Mouse (Mus musculus) G1E-ER4 (cell line): ENCODE results near the gene Rad9a. TPM values are rescaled to one million over a fixed set of nuclear protein-coding genes. Genes with fewer than 3 reads are reported as not detected.

Experiments
- GATA1 ChIP-seq: IDR thresholded peaks from one replicate; pipeline ENCODE4 v1.8.0; 2012; ENCODE audit warnings: low read length, inconsistent platforms
- polyA plus RNA-seq: library from polyadenylated mRNA; stranded (reverse); fragments of >175 nt; gene quantifications from 2 replicates; pipeline ENCODE4 v1.2.3, GENCODE M21; 2012

Gene Rad9a
- polyA plus RNA-seq, 1 experiment = 28.7 TPM

DNA sequence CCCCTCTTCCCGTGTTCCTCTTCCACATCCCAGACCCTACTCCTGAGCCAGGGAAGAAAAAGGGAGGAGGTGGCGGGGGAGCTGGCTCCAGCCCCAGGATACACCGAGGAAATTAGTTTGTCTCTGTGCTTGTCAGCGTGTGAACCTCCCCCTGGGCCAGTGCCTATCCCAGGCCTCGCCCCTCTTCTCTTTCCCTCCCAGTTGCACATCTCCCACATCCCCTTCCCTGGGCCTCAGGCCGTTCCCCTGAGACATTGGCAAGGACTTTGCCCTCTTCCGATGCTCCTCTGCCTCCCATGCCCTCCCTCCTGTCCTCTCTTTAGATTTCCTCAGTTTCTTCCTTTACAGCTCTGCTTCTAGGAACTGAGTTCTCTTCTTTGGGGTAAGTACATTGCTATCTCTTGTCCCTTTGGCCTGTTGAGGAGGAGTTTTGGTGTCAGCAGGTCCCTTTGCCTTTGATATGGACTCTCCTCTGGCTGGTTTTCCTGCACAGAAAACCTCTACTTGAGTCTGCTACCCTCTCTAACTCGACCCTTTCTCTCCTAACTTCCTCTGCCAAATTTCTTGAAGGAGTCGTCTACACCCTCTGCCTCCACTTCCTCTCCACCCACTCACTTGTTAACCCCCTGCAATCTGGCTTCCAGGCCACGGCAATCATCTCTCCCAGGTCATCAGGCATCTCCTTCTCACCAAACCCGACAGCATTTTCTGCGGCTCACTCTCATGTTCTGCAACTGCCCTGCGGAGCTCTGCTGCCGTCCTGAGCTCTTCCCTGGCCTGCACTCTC is 19.7 kb upstream of the Rad9a start:
- no peak for TF ChIP-seq GATA1

GRCm38 (mm10) chr19:4220416-4220815 is 19.0 kb upstream of the Rad9a start:
- no peak for TF ChIP-seq GATA1

DNA sequence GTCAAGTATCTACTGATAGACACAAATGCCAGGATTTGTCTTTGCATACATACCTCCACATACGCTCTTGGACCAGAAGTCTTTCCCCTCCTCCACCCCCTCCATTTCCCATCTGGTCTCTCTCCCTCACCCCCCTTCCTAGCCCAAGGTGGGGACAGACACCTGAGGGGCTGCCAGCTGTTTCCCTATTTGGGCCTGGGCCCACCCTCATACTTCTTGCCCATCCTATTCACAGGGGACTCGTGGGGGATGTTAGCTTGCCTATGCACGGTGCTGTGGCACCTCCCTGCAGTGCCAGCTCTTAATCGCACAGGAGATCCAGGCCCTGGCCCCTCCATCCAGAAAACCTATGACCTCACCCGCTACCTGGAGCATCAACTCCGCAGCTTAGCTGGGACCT is 18.5 kb upstream of the Rad9a start:
- no peak for TF ChIP-seq GATA1

GRCm38 (mm10) chr19:4218784-4219183 is 17.3 kb upstream of the Rad9a start:
- TF ChIP-seq GATA1 = no peak

- TF ChIP-seq GATA1 = no peak
Observed at GRCm38 (mm10) chr19:4218293-4218692, 16.8 kb upstream of the Rad9a start.

- no peak for TF ChIP-seq GATA1
Observed at GRCm38 (mm10) chr19:4217855-4218254, 16.4 kb upstream of the Rad9a start.

- no peak for TF ChIP-seq GATA1
Observed at GRCm38 (mm10) chr19:4217140-4217539, 15.7 kb upstream of the Rad9a start.

DNA sequence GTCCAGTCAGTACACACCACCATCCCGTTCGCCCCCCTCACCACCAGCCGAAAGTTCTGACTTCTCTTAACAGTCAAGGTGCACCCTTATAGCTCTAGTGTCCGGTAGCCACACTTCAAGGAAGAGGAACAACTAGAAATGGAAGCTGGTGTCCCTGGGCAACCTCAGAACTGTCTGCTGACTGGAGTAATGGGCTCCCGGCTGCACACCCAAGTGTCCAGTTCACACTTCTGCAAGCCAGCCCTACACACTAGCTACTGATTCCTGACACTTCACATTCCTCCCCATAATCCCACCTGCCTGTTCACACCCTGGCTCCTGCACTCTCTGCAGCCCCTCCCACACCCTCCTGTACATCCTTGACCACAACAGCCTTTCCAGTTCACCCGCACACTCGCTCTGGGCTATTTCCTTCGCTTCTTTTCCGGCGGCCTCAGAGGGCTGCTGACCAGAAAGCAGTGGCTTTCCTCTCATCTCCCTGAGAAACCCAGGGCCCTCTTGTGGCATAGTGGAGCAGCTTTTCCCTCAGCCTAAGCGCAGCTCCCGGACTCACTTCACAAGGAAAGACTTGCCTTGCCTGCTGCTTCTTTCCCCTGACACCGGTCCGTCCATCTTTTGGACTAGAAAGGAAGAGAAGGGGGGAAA is 14.7 kb upstream of the Rad9a start:
- TF ChIP-seq GATA1 = no peak

DNA sequence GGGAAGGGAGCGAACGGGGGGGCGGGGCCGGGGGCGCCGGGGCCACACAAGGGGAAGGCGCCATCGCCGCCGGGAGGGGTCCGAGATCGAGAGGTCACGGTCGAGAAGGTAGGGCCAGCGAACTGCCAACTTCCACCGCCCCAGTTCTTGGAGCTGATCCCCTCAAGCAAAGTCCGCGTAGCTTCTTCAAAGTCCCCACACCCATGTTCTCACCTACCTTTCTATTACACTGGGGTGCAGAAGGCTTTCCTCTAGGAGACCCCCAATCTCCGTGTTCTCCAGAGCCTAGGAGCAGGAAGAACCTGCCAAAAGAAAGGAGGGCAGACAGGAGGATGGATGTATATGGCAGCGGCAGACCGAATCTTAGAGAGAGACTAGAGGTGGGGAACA is 14.0 kb upstream of the Rad9a start:
- TF ChIP-seq GATA1 = no peak

DNA sequence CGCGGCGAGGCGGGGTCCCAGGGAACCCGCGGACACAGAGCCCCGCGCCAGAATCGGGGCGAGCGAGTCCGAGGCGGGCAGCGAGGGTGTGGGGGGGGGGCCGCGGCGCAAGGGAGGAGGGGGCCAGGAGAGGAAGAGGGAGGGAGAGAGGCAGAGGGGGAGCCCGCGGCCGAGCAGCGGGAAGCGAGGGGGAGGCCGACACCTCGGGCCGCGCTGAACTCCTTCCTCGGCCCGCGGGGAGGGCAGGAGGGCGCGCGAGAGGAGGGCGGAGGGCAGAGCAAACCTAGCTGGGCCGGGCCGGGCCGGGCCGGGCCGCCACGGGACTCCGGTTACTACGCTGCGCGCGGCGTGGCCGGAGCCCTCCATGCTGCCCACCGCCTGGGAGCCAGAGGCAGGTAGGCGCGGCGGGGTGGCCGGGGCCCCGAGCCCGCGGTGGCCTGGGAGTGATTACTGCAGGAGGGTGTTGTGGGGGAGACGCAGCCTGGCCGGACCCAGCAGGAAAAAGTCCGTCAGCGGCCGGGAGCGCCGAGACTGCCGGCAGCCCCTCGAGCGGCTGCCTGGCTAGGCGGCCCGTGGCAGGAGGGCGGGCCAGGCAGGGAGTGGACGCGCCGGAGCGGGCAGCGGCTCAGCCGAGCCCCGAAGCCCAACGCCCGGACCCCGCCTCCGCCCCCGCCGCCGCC is 13.4 kb upstream of the Rad9a start:
- no peak for TF ChIP-seq GATA1

- TF ChIP-seq GATA1 = no peak
Observed at GRCm38 (mm10) chr19:4214071-4214770, 12.8 kb upstream of the Rad9a start, which contains the start of the genes Clcf1 and AC109138.7. Gene Clcf1 (plus strand): TSS chr19:4214238. Gene AC109138.7 (plus strand): TSS chr19:4214357.

GRCm38 (mm10) chr19:4213524-4213974 is 12.1 kb upstream of the Rad9a start:
- TF ChIP-seq GATA1 = no peak

GRCm38 (mm10) chr19:4211891-4212588 is 10.6 kb upstream of the Rad9a start:
- TF ChIP-seq GATA1 = no peak

- TF ChIP-seq GATA1 = no peak
Observed at GRCm38 (mm10) chr19:4208563-4208962, 7.1 kb upstream of the Rad9a start.

GRCm38 (mm10) chr19:4206971-4207370 is 5.5 kb upstream of the Rad9a start:
- TF ChIP-seq GATA1 = no peak

DNA sequence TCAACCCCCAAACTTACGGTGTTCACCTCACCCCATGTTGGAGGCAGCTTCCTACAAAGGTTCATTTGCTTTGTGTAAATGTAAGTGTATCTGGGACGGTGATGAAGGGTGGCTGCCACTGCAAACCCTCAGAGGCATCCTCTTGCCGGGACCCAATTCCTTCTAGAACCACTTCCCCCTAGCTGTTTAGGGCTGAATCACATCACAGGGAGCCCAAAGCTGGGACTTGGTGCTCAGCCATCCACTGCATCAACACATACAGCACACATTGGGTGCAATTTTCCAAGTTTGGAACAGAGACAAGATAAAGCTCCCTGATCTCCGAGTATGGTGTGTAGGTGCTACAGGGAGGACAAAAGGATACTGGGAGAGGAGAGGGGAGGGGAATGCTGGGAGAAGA is 3.4 kb upstream of the Rad9a start:
- TF ChIP-seq GATA1 = no peak
